Mouse (Mus musculus): ENCODE measurements around the gene Kdf1.

Kdf1 gene

DNA sequence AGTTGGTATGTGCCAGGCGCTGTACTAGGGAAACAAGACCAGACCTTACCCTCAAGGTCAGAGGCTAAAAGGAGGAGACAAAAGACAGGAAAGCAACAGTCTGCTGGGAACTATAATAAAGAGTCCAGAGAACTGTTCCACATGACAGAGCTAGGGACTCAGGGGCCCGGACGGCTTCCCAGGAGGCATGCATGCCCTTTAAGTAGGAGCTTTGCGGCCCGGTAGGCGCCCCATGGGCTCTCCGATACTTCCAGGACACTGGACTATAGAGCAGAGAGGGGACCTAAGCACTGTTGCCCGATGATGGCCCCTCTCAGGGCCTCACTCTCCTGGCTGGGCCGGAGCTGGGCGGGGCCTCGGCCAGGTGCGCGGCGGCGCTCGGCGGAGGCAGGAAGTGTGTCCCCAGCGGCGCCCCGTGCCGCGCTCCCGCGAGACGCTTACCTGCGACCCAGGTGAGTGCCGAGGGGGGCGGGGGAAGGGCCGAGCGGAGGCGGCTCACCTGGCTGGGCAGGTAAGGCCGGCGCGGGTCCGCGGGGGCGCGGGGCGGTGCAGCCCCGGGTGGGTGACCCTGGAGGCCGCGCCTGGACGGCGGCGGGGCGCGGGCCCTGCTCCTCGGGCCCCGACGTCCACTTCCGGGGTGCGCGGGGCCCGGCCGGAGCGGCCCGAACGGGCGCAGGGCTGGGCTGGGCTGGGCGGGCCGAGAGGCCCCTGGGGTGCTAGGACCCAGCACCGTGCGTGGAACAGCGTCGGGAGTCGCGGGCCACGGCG, at the start of gene Kdf1:
Gene Kdf1, plus strand, starts transcription at position 363 of the 768 bp plus-strand sequence.
- no peak for DNase-seq (ENCODE audit: low spot score in 2 of 2)

GRCm38 (mm10) chr4:133469122-133469521, 49.6 kb upstream of the Kdf1 start:
- DNase-seq (ENCODE audit: low spot score in 2 of 2), result no peak

DNA sequence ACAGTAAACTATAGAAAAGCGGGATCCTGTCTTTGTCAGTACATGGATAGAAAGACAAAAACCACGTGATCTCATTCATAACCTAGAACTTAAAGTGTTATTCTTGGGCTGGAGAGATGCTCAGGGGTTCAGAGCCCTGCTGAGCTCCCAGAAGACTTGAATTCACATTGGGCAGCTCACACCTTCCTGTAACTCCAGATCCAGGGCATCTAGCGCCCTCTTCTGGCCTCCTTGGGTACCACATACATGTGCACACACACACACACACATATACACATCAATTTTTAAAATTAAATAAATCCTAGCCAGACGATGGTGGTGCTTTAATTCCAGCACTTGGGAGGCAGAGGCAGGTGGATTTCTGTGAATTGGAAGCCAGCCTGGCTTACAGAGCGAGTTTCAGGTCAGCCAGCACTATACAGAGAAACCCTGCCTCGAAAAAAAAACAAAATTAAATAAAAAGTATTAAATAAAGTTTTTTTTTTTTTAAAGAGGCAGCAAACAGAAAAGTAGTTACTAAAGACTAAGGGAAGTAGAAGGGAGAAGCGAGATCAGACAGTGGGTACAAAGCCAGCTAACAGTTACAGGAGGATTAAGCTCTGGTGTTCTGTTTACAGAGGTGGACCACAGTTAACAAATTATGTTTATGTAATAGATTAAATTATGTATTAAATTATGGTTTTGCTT, 47.5 kb upstream of the Kdf1 start:
- DNase-seq (ENCODE audit: low spot score in 2 of 2), result no peak

DNA sequence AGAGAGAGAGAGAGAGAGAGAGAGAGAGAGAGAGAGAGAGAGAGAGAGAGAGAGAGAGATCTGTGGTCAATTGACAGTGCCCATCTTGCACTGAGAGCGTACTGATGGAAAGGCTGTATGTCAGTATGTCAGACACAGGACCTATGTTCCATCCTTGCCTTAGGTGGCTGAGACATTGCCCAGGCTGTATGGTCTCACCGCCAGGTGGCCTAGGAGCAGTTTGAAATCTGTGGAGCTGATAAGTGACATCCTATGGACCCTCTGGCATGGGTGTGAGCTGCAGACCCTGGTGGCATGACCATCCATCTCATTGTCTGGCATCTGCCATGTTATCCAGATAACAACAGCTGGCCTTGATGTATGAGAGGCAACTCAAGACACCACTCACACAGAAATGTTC, 44.9 kb upstream of the Kdf1 start:
- DNase-seq (ENCODE audit: low spot score in 2 of 2), result no peak

- DNase-seq (ENCODE audit: low spot score in 2 of 2), result peak; percentile 88 to 89
These were observed 39.1 kb upstream of the Kdf1 start, which contains the start of gene Tent5b for GRCm38 (mm10) chr4:133479458-133480184. Gene Tent5b (plus strand): TSS chr4:133480132.

- no peak for DNase-seq (ENCODE audit: low spot score in 2 of 2)
These were observed 38.6 kb upstream of the Kdf1 start for GRCm38 (mm10) chr4:133480185-133480537.

DNA sequence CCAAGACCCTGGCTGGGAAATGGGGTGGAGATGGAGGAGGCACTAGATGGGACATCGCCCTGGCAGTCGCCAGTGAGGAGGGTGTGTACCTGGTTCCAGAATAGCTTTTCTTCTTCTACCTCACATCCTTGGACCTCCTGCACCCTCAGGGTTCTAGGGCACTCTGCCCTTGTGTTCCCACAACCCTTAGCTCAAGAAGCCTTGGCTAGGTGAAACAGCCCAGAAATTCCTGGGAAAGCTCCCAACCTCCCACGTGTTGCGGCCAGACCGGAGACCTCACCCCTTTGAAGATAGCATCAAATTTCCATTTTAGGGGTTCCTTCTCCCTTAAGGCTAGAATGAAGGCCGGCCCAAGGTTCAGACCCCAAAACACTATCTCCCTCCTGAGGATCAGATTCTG, 38.0 kb upstream of the Kdf1 start:
- no peak for DNase-seq (ENCODE audit: low spot score in 2 of 2)

DNA sequence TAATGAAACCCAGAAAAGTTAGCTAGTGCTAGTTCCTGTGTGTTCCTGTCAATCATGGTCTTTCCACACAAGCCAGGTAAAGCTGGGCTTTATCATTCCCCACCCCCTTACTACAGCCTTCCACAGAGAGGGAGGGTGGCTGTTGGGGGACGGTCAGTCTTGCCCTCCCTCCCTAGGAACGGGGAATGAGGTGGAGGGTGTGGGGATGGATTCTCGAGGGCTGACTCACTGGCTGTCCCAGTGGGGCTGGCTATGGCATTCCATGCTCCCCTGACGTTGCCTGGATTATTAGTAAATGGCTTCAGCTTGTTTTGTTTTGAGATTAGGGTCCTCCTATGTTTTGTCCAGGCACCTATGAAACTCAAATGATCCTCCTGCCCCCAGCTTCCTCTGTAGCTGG, 37.3 kb upstream of the Kdf1 start:
- DNase-seq (ENCODE audit: low spot score in 2 of 2), result no peak

GRCm38 (mm10) chr4:133482479-133482878, 36.3 kb upstream of the Kdf1 start:
- no peak for DNase-seq (ENCODE audit: low spot score in 2 of 2)

DNA sequence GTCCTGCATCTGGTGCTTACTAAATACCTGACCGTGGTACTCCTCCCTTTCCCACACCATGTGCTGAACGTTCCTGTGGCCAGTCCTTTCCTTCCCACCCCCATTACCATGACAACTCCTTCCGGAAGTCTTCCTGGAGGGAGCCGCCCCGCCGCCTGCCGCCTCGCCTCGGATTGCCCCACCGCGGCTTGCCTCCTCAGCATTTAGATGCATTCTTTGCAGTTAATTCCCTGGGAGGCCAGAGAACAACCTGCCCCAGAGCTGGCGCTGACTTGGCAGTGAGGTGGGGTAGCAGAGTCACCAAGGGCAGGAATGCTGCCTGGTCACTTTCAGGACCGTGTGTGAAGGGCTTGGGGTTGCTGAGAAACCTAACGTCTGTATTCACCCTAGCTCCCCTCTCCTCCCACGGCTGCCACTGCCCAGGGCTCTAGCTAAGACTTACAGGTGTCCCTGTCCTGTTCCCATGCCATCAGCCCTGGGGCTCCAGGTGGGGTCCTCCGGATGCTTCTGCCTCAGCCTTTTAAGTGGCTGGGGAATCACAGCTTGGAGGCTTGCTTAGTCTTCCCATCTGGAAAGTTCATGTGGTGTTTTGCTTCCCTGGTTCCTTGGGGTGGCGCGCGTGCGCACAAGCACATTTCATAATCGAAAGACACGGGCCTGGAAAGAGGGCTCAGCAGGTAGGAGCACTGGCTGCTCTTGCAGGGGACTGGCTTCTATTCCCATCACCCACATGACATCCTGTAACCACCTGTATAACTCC, 34.3 kb upstream of the Kdf1 start:
- no peak for DNase-seq (ENCODE audit: low spot score in 2 of 2)

GRCm38 (mm10) chr4:133485691-133486425, 32.9 kb upstream of the Kdf1 start:
- DNase-seq (ENCODE audit: low spot score in 2 of 2), result no peak

- DNase-seq (ENCODE audit: low spot score in 2 of 2), result no peak
These were observed 31.9 kb upstream of the Kdf1 start for GRCm38 (mm10) chr4:133486673-133487357.

GRCm38 (mm10) chr4:133488619-133489392, 30.0 kb upstream of the Kdf1 start:
- DNase-seq (ENCODE audit: low spot score in 2 of 2), result no peak

- DNase-seq (ENCODE audit: low spot score in 2 of 2), result no peak
These were observed 29.1 kb upstream of the Kdf1 start for GRCm38 (mm10) chr4:133489489-133490245.

DNA sequence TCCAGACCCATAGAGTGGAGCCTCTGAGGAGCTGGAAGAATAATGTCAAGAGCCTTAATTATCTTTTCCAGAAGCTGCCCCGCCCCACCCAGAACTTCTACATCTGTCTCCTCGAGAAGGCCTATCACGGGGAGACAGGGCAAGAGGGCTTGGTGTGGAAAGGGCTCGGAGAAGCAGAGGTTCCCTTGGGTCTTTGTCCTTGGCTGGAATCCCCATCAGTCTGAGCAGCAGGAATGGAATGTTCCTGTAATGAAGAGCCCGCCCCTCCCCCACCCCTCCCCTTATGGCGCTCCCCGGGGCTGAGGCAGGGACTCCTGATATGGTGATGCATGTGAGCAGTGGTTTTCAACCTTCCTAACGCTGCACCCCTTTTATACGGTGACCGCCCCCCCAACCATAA, 27.0 kb upstream of the Kdf1 start:
- no peak for DNase-seq (ENCODE audit: low spot score in 2 of 2)

GRCm38 (mm10) chr4:133493895-133494294, 24.9 kb upstream of the Kdf1 start:
- DNase-seq (ENCODE audit: low spot score in 2 of 2), result no peak

DNA sequence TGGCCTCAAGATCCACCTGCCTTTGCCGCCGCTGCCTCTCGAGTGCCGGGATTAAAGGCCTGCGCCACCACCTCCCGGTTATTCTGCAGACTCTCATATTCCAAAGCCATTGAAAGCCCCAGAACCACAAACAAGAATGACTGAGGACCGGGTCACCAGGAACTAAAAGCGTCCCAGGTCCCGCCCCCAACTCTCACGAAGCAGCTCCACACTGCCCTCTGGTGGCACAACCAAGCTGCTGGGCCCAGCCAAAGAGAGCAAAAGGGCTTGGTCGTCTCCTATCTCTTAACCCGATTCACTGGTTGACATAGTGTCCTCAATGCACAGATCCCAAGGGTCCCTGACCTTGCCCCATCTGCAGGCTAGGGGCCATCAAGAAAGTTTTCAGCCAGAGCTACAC, 24.3 kb upstream of the Kdf1 start:
- DNase-seq (ENCODE audit: low spot score in 2 of 2), result peak; percentile 68 to 92

- DNase-seq (ENCODE audit: low spot score in 2 of 2), result no peak
These were observed 23.9 kb upstream of the Kdf1 start for GRCm38 (mm10) chr4:133494867-133495266.

DNA sequence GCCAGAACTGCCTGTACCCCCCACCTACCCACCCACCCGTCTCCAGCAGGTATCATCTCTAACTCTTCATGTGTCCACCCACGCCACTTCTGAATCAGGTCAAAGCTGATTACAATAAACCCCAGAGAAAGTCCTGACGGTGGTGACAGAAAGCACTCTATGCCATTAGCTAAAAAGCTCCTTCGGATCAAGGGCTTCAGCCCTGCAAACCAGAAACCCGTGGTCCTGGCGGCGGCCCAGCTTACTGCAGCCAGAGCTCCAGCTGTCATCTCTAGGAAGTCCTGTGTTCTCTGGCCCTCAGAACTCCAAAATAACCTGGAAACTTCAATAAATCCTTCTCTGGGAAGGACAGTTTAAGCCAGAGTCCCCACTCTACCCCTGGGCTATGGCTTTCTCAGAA, 23.1 kb upstream of the Kdf1 start:
- no peak for DNase-seq (ENCODE audit: low spot score in 2 of 2)
